Mouse (Mus musculus) C2C12 (cell line): ENCODE measurements around the gene Tubgcp2. TPM values are rescaled to one million over a fixed set of nuclear protein-coding genes. Genes with fewer than 3 reads are reported as not detected.

Experiments used
- H3K27me3 ChIP-seq: one replicate; pipeline ENCODE4 v1.6.1; 2011; ENCODE audit not compliant: control insufficient read depth, insufficient read depth, insufficient read length
- H3K36me3 ChIP-seq: one replicate; pipeline ENCODE4 v1.6.1; 2011; ENCODE audit not compliant: control insufficient read depth, insufficient read depth
- H3K4me3 ChIP-seq: one replicate; pipeline ENCODE4 v1.5.1; 2011; ENCODE audit warnings: mild to moderate bottlenecking, control low read depth; ENCODE audit not compliant: poor library complexity, insufficient read depth, severe bottlenecking
- H3K79me2 ChIP-seq: one replicate; pipeline ENCODE4 v1.6.1; 2011; ENCODE audit not compliant: control insufficient read depth, insufficient read depth
- H3K79me3 ChIP-seq: one replicate; pipeline ENCODE4 v1.6.1; 2011; ENCODE audit warnings: low read depth, control low read depth
- H3ac ChIP-seq: one replicate; pipeline ENCODE3; 2011; ENCODE audit warnings: low read depth; ENCODE audit not compliant: control insufficient read depth, insufficient read length
- CEBPB ChIP-seq: IDR thresholded peaks from one replicate; pipeline ENCODE4 v1.6.1; 2011; ENCODE audit warnings: low read depth, mild to moderate bottlenecking, control low read depth, moderate library complexity
- CTCF ChIP-seq: IDR thresholded peaks from one replicate; pipeline ENCODE4 v1.5.1; 2011; ENCODE audit not compliant: control insufficient read depth, insufficient read depth, insufficient read length
- FOSL1 ChIP-seq: IDR thresholded peaks from one replicate; pipeline ENCODE4 v1.8.0; 2011; ENCODE audit warnings: mild to moderate bottlenecking, low read length; ENCODE audit not compliant: poor library complexity, insufficient read depth, severe bottlenecking
- MAX ChIP-seq: IDR thresholded peaks from one replicate; pipeline ENCODE4 v1.6.1; 2011; ENCODE audit warnings: mild to moderate bottlenecking, control low read depth
- MYOD1 ChIP-seq: IDR thresholded peaks from one replicate; pipeline ENCODE4 v1.6.1; 2011; ENCODE audit warnings: low read depth; ENCODE audit not compliant: control insufficient read depth, insufficient read length
- MYOG ChIP-seq: IDR thresholded peaks from one replicate; pipeline ENCODE4 v1.6.1; 2011; ENCODE audit not compliant: control insufficient read depth, insufficient read length; ENCODE audit errors: extremely low read depth
- USF1 ChIP-seq: IDR thresholded peaks from one replicate; pipeline ENCODE4 v1.6.1; 2011; ENCODE audit warnings: low read depth, mild to moderate bottlenecking, control low read depth, moderate library complexity
- polyA plus RNA-seq: library from polyadenylated mRNA; unstranded; fragments of >200 nt; fragmentation: generic; extraction: Trizol; gene quantifications from one replicate; pipeline ENCODE4 v1.2.1, GENCODE M21; 2012; ENCODE audit warnings: missing spikeins

The Tubgcp2 gene
- polyA plus RNA-seq, 1 experiment, result 31.7 TPM

DNA sequence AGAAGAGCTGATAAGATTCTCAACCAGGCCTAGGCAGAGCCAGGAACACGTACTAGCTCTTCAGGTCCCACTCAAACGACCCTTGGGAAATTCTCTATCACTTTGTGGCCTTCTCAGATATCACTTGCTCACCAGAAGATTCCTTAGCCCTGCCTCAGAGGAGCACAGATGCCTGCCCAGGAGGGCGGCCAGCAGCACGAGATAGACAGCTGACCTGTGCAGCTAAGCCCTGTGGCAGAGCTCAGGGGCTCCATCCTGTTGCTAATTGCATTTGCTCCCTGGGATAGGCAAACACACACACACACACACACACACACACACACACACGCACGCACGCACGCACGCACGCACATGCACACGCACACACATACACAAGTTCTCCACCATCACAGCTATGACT is 54.4 kb downstream of the Tubgcp2 start:
- Histone ChIP-seq H3K79me3 (no peaks in the 10 kb centered on the region), H3K36me3 (peaks cover 10% of the 10 kb centered on the region), H3K4me3 (no peak overlapping the region), H3K27me3 (no peaks in the 10 kb centered on the region), H3ac (no peak overlapping the region), H3K79me2 (no peaks in the 10 kb centered on the region)
- no peak for TF ChIP-seq CTCF
- TF ChIP-seq MYOD1, result no peak
- no peak for TF ChIP-seq FOSL1
- no peak for TF ChIP-seq MAX
- no peak for TF ChIP-seq MYOG
- TF ChIP-seq CEBPB, result no peak
- no peak for TF ChIP-seq USF1

DNA sequence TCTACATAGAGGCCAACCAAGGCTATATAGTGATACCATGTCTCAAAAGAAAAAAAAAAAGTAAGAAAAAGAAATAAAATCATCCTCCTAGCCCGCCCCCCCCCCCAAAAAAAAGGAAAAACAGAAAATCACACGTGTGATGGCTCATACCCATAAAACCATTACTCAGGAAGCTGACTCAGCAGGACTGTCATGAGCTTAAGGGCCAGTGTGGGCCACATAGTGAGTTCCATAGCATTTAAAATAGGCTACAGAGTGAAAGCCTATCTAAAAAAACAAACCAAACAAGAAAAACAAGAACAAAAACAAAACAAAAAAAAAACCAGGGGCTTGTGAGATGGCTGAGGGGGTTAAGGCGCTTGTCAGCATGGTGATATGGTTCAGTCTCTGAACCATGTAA is 55.7 kb downstream of the Tubgcp2 start:
- Histone ChIP-seq H3K27me3 (no peaks in the 10 kb centered on the region), H3K36me3 (peaks cover 10% of the 10 kb centered on the region), H3K4me3 (no peak overlapping the region), H3K79me3 (no peaks in the 10 kb centered on the region), H3ac (no peak overlapping the region), H3K79me2 (no peaks in the 10 kb centered on the region)
- no peak for TF ChIP-seq FOSL1
- no peak for TF ChIP-seq MYOD1
- no peak for TF ChIP-seq CEBPB
- no peak for TF ChIP-seq MYOG

DNA sequence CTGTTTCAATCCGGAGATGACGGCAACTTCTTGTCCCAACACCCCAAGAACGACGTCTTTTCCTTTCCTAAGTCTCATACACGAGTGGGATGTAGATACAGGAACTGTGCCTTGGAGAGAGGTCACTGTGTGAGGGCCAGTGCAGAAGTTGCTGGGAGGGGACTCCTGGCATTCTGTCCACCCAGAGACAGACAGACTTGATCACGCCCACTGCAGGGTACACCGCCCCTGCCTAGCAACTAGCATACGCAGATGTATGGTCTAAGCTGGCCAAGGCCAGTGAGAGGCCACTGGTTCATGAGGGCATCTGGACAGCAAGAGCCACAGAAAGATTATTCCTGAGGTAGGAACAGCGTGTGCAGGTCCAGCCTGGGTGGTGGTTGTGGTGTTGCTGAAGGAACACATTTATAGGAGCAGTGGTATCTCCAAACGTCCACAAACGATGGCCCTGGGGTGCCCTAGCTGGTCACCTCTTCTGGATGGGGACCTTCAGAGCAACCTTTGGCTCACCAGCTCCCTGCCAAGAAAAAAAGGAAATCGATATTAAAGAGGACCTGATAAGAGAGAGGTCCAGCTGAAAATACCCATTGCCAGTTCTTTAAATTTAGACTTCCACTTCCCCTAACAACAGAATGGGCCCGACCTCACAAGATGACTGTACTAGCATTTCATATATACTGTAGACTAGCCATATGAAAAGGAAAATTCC is 57.3 kb downstream of the Tubgcp2 start:
- H3K27me3 ChIP-seq, result no peaks in the 10 kb centered on the region
- H3K4me3 ChIP-seq, result no peak overlapping the region
- H3K79me2 ChIP-seq, result no peaks in the 10 kb centered on the region
- no peak for TF ChIP-seq CTCF
- no peak for TF ChIP-seq USF1
- no peak for TF ChIP-seq MAX
- TF ChIP-seq FOSL1, result no peak
- no peak for TF ChIP-seq MYOG
- no peak for TF ChIP-seq MYOD1
- TF ChIP-seq CEBPB, result no peak
- no peaks in the 10 kb centered on the region for H3K79me3 ChIP-seq
- peaks cover 6% of the 10 kb centered on the region for H3K36me3 ChIP-seq
- H3ac ChIP-seq, result no peak overlapping the region

DNA sequence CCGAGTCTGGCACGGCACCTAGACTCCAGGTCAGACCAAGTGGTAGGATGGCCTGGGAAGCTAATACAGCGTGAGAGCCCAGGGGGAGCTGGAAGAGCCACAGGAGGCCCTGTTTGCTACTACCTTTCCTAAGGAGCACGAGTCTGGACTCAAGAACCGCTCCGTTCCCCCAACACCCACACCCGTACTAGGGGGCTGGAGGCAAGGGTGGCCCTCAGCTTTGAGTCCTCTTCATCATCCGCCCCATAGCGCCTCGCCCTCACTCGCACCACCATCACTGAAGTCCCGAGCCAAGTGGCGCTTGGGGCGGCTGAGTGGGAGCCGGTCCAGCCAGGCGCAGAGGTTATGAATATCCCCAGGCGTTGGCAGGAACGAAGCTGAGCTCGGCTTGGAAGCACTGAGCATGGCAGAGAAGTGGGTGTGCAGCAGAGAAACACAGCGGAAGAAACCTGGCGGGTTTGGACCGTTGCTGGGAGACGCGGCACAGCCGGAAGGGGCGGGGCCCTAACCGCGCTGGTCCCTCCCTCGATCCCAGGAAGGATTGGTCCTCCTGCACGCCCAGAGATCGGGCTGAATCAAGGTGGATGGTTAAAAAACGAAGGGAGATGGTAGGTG is 58.1 kb downstream of the Tubgcp2 start, which contains the start of gene 6430531B16Rik:
Gene 6430531B16Rik (minus strand): TSS at position 478 of the 615 bp plus-strand sequence.
- no peaks in the 10 kb centered on the region for H3K27me3 ChIP-seq
- TF ChIP-seq FOSL1 (no peak), MYOD1 (no peak), CEBPB (no peak), USF1 (no peak), MAX (no peak), MYOG (no peak), CTCF (no peak)
- no peaks in the 10 kb centered on the region for H3K79me2 ChIP-seq
- H3K36me3 ChIP-seq, result peaks cover 4% of the 10 kb centered on the region
- no peaks in the 10 kb centered on the region for H3K79me3 ChIP-seq
- H3ac ChIP-seq, result no peak within 1 kb of the TSS
- H3K4me3 ChIP-seq, result no peak within 1 kb of the TSS

DNA sequence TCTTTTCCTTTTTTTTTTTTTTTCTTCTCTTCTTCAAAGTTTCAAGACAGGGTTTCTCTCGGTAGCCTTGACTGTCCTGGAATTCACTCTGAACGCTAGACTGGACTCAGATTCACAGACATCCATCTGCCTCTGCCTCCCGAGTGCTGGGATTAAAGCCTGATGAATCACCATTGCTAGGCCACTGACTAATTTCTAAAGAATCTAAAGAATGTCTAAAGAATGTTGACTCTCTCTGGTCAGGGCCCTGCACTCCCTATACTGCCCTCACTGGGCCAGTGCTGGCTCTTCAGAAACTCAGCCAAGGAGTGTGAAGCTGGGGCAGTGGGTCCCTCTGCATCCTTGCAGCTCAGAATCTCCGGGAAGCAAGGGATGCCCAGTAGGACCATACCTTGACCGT is 61.0 kb downstream of the Tubgcp2 start:
- no peak overlapping the region for H3K4me3 ChIP-seq
- H3K27me3 ChIP-seq, result no peaks in the 10 kb centered on the region
- no peaks in the 10 kb centered on the region for H3K79me2 ChIP-seq
- H3K36me3 ChIP-seq, result peaks cover 4% of the 10 kb centered on the region
- H3K79me3 ChIP-seq, result no peaks in the 10 kb centered on the region
- TF ChIP-seq CEBPB, result no peak
- no peak for TF ChIP-seq MAX
- TF ChIP-seq CTCF, result no peak
- TF ChIP-seq MYOG, result no peak
- TF ChIP-seq USF1, result no peak
- no peak for TF ChIP-seq FOSL1
- no peak for TF ChIP-seq MYOD1
- no peak overlapping the region for H3ac ChIP-seq
